Mouse (Mus musculus): ENCODE results near the gene Pitpnm3.

- TF ChIP-seq CTCF (IDR thresholded peaks at IDR 0.05; ENCODE audit: extremely low read depth, insufficient read depth, low read length) (no peak), POLR2A (IDR thresholded peaks at IDR 0.05; ENCODE audit: extremely low read depth, insufficient read depth, low read length) (no peak)
Measured at GRCm38 (mm10) chr11:72094442-72094841, 41.1 kb downstream of the Pitpnm3 start.
